Mouse (Mus musculus): ENCODE measurements around the gene Tep1.
"Not testable (repeated sequence)": the region's sequence is repeated elsewhere in the genome, so short reads cannot be mapped to it uniquely, and the experiment has no call there.

Gene Tep1

DNA sequence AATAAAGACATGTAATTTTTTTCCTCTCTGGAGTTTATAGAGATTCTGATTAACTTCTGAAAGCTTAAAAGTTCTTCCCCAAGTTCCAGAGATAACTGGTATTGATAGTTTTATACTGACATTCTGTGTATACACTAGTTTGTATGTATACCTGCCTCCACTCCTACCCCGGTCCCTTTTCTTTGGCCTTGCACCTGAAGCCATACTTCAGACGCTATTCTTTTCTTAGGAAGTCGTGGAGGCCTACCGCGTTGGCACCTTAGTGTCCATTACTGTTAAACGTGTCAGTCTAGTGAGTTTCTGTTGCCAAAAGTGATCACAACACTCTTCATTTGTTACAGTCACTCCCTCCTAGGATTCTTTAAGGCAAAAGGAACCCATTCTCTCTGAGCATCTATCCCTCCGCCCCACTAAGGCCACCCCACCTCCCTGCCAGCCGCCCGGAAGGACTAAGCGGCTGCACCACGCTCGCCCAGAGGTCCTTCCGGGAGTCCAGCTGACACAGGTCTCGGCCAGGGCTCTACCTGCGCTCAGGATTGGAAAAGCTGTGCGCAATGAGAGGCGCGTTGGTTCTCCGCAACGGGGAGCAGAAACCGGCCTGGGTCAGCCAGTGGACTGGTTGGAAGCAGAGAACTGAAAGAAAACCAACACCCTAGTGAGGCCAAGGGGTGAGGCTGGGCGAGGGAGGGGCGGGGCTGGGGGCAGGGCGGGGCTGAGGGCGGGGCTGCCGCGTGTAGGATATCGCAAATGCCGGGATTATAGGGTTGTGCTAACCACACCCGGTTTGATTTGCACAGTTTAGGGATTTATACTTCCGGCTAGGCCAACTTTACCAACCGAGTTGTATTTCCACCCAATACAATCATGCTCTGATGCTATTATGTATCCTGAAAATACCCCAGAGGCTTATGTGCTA lies at the start of gene Tep1:
Gene Tep1, minus strand, starts transcription at position 672 of the 916 bp plus-strand sequence.
- peak; percentile 83 for DNase-seq (ENCODE audit: low read depth)

GRCm38 (mm10) chr14:50911356-50911755 lies 41.0 kb upstream of the Tep1 start:
- no peak for DNase-seq (ENCODE audit: low read depth)

DNA sequence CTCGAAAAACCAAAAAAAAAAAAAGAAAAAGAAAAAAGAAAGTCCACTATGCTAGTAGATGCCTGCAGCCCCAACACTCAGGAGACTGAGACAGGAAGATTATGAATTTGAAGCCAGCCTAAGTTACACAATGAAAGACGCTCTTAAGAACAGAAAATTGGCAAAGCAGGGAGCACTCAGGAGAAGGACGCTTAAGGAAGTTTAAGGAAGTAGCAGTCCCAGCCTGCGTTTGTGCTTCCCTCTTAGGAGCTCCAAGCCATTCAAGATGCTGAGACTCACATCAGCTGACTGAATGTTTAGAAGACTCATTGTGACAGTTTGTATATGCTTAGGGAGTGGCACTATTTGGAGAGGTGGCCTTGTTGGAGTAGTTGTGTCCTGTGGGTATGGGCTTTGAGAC lies 37.8 kb upstream of the Tep1 start:
- no peak for DNase-seq (ENCODE audit: low read depth)

GRCm38 (mm10) chr14:50905327-50905726 lies 35.0 kb upstream of the Tep1 start:
- DNase-seq (ENCODE audit: low read depth): not testable (repeated sequence)

DNA sequence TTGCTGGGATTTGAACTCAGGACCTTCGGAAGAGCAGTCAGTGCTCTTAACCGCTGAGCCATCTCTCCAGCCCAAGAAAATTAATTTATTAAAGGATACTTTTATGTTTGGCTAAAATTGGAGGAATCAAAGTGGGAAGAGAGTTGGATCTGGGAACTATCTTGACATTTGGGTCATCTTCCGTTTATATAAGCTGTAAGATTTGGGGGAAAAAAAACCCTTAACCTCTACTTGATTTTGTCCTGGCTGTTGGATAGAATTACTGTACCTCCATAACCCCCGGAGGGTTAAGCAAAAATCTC lies 34.4 kb upstream of the Tep1 start:
- DNase-seq (ENCODE audit: low read depth): no peak

DNA sequence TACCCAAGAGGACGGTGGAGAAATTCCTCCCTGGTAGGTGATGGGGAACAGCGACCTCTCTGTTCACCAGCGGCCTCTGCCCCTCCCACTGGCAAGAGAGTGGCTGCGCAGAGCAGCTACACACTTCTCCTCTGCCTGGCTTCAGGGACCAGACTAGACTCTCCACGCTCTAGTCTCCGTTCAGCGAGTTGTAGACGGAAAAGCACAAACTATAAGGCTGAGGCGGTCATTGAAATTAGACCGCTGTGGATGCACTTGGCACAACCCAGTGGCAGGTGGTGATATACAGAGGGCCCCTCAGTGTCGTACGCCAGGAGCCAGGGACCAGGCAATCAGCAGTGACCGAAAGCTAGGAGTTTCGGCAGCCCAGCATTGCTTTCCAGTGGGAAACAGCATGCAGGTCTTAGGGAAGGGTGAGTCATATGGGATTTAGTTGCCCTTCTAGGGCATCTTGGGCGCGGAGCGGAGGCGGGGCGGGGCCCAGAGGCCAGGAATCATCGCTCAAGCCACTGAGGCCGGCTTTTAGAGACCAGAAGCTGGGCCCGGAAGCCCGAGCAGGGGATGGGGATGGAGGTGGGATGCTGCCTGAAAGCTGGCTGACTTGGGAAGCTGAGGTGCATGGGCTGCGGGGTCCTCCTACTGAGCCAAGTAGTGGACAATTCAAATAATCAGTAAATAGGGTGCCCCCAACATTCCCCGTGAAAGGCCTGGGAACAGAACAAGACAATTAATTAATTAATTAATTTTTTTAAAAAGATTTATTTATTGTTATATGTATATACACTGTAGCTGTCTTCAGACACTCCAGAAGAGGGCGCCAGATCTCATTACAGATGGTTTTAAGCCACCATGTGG lies 33.8 kb upstream of the Tep1 start:
- DNase-seq (ENCODE audit: low read depth): no peak

GRCm38 (mm10) chr14:50897992-50898391 lies 27.6 kb upstream of the Tep1 start:
- DNase-seq (ENCODE audit: low read depth): not testable (repeated sequence)

GRCm38 (mm10) chr14:50897374-50897765 lies 27.0 kb upstream of the Tep1 start, which contains the start of gene Klhl33:
Gene Klhl33 (minus strand): TSS chr14:50897507.
- DNase-seq (ENCODE audit: low read depth): peak; percentile 17

GRCm38 (mm10) chr14:50896747-50897373 lies 26.5 kb upstream of the Tep1 start:
- peak; percentile 31 for DNase-seq (ENCODE audit: low read depth)

GRCm38 (mm10) chr14:50895985-50896746 lies 25.8 kb upstream of the Tep1 start:
- DNase-seq (ENCODE audit: low read depth): peak; percentile 94

- DNase-seq (ENCODE audit: low read depth): peak; percentile 3
Measured at GRCm38 (mm10) chr14:50895407-50895806, 25.0 kb upstream of the Tep1 start.

- peak; percentile 68 for DNase-seq (ENCODE audit: low read depth)
Measured at GRCm38 (mm10) chr14:50892541-50893459, 22.4 kb upstream of the Tep1 start.

DNA sequence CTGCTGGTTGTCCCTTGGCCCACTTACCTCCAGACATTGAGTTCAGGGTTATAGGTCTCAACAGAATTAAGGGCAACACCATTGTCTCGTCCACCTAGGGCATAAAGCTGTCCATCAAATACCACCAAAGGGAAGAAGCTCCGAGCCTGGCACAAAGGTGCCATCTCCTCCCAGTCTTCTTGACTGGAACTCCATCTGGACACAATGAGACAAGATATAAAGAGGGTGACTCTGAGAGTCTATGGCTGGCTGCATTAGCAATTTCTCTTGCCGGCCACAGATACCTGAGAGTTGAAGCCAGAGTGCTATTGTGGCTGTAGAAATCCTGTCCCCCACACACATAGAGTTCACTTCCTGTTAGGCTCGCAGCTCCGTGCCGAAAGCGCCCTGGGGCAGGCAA lies 21.7 kb upstream of the Tep1 start:
- no peak for DNase-seq (ENCODE audit: low read depth)

DNA sequence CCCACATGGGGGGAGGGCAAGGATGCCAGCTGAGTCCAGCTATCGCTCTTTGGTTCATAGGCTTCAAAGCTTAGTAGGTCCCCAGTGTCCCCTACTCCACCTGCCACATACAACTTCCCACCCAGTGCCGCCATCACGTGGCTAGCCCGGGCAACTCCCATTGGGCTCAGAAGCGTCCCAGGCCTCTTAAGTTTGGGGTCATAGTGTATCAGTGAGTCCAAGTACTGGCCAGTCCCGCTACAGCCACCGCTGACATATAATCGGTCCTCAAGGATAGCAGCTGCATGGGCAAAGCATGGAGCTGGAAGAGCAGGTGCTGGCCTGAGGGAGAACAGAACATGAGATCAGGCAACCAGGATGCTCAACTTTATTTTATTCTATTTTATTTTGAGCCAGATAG lies 21.3 kb upstream of the Tep1 start:
- DNase-seq (ENCODE audit: low read depth): no peak

- DNase-seq (ENCODE audit: low read depth): no peak
Measured at GRCm38 (mm10) chr14:50876236-50876950, 6.0 kb upstream of the Tep1 start.

GRCm38 (mm10) chr14:50875591-50876230 lies 5.4 kb upstream of the Tep1 start:
- no peak for DNase-seq (ENCODE audit: low read depth)

GRCm38 (mm10) chr14:50875175-50875574 lies 4.8 kb upstream of the Tep1 start:
- DNase-seq (ENCODE audit: low read depth): no peak

DNA sequence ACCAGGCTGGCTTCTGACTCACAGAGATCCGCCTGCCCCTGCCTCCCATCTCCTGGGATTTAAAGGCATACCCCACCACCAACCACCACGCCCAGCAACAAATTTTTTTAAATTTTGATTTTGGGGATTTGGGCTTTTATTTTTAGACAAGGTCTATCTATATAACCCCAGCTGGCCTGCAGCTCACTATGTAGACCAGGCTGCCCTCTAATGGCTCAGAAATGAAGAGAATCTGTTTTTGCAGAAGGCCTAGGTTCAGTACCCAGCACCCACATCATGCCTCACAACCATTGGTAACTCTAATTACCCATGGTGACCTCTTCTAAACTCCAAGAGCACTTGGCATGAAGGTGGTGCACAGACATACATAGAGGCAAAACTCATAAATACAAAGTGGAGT lies 924 bp upstream of the Tep1 start:
- peak; percentile 8 for DNase-seq (ENCODE audit: low read depth)

GRCm38 (mm10) chr14:50870805-50871143 lies 414 bp upstream of the Tep1 start:
- no peak for DNase-seq (ENCODE audit: low read depth)

DNA sequence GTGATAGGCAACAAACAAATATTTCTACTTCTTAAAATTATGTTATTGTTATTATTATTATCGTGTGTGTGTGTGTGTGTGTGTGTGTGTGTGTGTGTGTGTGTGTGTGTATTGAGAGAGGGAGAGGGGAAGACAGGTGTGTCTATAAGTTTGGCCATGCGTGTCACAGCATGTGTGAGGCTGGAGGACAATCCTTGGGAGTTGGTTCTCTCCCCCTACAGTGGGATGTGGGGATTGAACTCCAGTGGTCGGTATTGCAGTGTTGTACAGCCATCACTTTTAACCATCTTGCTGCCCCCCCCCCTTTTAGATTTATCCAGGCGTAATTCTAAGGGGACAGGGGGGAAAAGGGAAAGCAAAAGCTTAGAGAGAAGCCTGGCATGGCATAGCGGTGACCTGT lies 1.7 kb downstream of the Tep1 start:
- no peak for DNase-seq (ENCODE audit: low read depth)
